8 mouse cellular contexts compared by ENCODE assay signal in genomic region chr4:62833944-62834343, GRCm38 (mm10).
DNase-seq lines count a peak whose midpoint lies in the region; ATAC-seq and TF ChIP-seq lines count a peak whose summit lies in the region.

No protein-coding gene starts in this region.

- intact Hi-C loops in heart, postnatal 14 days (cut with DNase I): no loop called here

- no peak overlapping the region for H3K27ac ChIP-seq in lung, embryonic 15.5 days
- 0 out of 2 replicates have a peak overlapping the region, but pooled peaks have one; percentile 0 for H3K27ac ChIP-seq in midbrain, embryonic 14.5 days (replicated peaks; ENCODE audit: low read depth, low read length)

- TF ChIP-seq CTCF in lung, adult 2 months (IDR thresholded peaks at IDR 0.05; ENCODE audit: insufficient read depth, low read length): no peak

- H3K4me1 ChIP-seq in lung, embryonic 15.5 days: peaks cover 5% of the 10 kb centered on the region; the same call in 1 of the 2 replicates
- no peaks in the 10 kb centered on the region for H3K4me1 ChIP-seq in lung, adult 2 months (ENCODE audit: control insufficient read depth, insufficient read depth, low read length)
- peaks cover 5% of the 10 kb centered on the region for H3K4me1 ChIP-seq in midbrain, embryonic 14.5 days (ENCODE audit: control insufficient read depth, insufficient read depth, low read length)

- peak; percentile 52 to 69 for DNase-seq in cerebellum, postnatal 14 days
- DNase-seq in cerebellum, adult 9-11 months: no peak
- no peak for DNase-seq in lung, adult 2 months
- DNase-seq in heart, postnatal 14 days: peak; percentile 35 to 40
- peak; percentile 60 to 80 for DNase-seq in kidney, postnatal 36 days
- DNase-seq in midbrain, embryonic 14.5 days: peak; percentile 84
- DNase-seq in thymus, postnatal 14 days: no peak

- no peaks in the 10 kb centered on the region for H3K36me3 ChIP-seq in lung, embryonic 15.5 days
- H3K36me3 ChIP-seq in midbrain, embryonic 14.5 days (ENCODE audit: control insufficient read depth, insufficient read depth, low read length): no peaks in the 10 kb centered on the region

- H3K9ac ChIP-seq in lung, embryonic 15.5 days: no peak overlapping the region
- H3K9ac ChIP-seq in midbrain, embryonic 14.5 days (replicated peaks; ENCODE audit: low read length): no peak overlapping the region

- no peak for TF ChIP-seq POLR2A in lung, adult 2 months (IDR thresholded peaks at IDR 0.05; ENCODE audit: borderline replicate concordance, extremely low read depth, low read depth, low read length)

- ATAC-seq in lung, embryonic 15.5 days (ENCODE audit: borderline replicate concordance, extremely low read depth, low FRiP score, low TSS enrichment): 0 out of 2 replicates have a peak, but pooled peaks have one; percentile 35
- ATAC-seq in midbrain, embryonic 14.5 days (ENCODE audit: low FRiP score, low TSS enrichment): peak; percentile 77

- H3K27me3 ChIP-seq in lung, embryonic 15.5 days: no peaks in the 10 kb centered on the region
- H3K27me3 ChIP-seq in midbrain, embryonic 14.5 days (ENCODE audit: control insufficient read depth, insufficient read depth, low read length): no peaks in the 10 kb centered on the region

- no peak overlapping the region for H3K4me3 ChIP-seq in lung, embryonic 15.5 days
- no peak overlapping the region for H3K4me3 ChIP-seq in lung, adult 2 months (replicated peaks; ENCODE audit: extremely low read depth, low read depth, low read length)
- no peak overlapping the region for H3K4me3 ChIP-seq in midbrain, embryonic 14.5 days (replicated peaks; ENCODE audit: low read depth, low read length)

- no peak overlapping the region for H3K4me2 ChIP-seq in lung, embryonic 15.5 days
- H3K4me2 ChIP-seq in midbrain, embryonic 14.5 days (ENCODE audit: low read length): peak overlapping the region; percentile 0; the same call in 1 of the 2 replicates

- no peaks in the 10 kb centered on the region for H3K9me3 ChIP-seq in lung, embryonic 15.5 days
- H3K9me3 ChIP-seq in midbrain, embryonic 14.5 days (ENCODE audit: control insufficient read depth, low read length): no peaks in the 10 kb centered on the region

- 13% methylated on average over 7 of the region's 7 CpGs for WGBS in lung, embryonic 15.5 days
- 10% methylated on average over 7 of the region's 7 CpGs for WGBS in lung, adult 2 months
- under 1% methylated on average over 7 of the region's 7 CpGs for WGBS in midbrain, embryonic 14.5 days

Comparison
In these comparisons a context has a peak if more than half of its experiments do, and no peak if none do; other contexts are left out.
1. DNase-seq: peak in cerebellum, postnatal 14 days (2 of 2), heart, postnatal 14 days (2 of 2), kidney, postnatal 36 days (2 of 2) and midbrain, embryonic 14.5 days (single experiment); none in cerebellum, adult 9-11 months (single experiment), lung, adult 2 months (single experiment) and thymus, postnatal 14 days (single experiment).